Mouse (Mus musculus) megakaryocyte, embryonic 14.5 days (primary cell): ENCODE data around the gene Kmt5c. TPM values are rescaled to one million over a fixed set of nuclear protein-coding genes. Genes with fewer than 3 reads are reported as not detected.
"Not testable (repeated sequence)": the region's sequence is repeated elsewhere in the genome, so short reads cannot be mapped to it uniquely, and the experiment has no call there.

Experiments used
- H3K27me3 ChIP-seq: replicated peaks from 2 replicates; pipeline ENCODE3; 2012; ENCODE audit warnings: inconsistent platforms
- H3K36me3 ChIP-seq: replicated peaks from 2 replicates; pipeline ENCODE3; 2012; ENCODE audit warnings: low read length, inconsistent platforms, mixed read lengths
- H3K4me1 ChIP-seq: 2 replicates; pipeline ENCODE4 v1.6.1; 2012; ENCODE audit warnings: inconsistent platforms
- H3K4me3 ChIP-seq: replicated peaks from 2 replicates; pipeline ENCODE3; 2012; ENCODE audit warnings: moderate library complexity, mild to moderate bottlenecking, inconsistent platforms
- H3K9me3 ChIP-seq: 2 replicates; pipeline ENCODE4 v1.6.1; 2012; ENCODE audit warnings: inconsistent platforms
- FLI1 ChIP-seq: IDR thresholded peaks from 2 replicates; pipeline ENCODE4 v1.6.1; 2012; ENCODE audit warnings: low read length, inconsistent platforms, mixed read lengths
- GATA1 ChIP-seq: IDR thresholded peaks from 3 replicates; pipeline ENCODE4 v1.6.1; 2012; ENCODE audit warnings: mixed read lengths, low read length, inconsistent platforms, borderline replicate concordance
- polyA plus RNA-seq: library from polyadenylated mRNA; stranded (reverse); fragments of >175 nt; gene quantifications from 2 replicates; pipeline ENCODE4 v1.2.3, GENCODE M21; 2012; ENCODE audit warnings: low replicate concordance; ENCODE audit not compliant: insufficient read depth

The Kmt5c gene
- polyA plus RNA-seq, 1 experiment, result 241 TPM

- H3K27me3 ChIP-seq, result no peaks in the 10 kb centered on the region
- H3K4me1 ChIP-seq, result peaks cover 95% of the 10 kb centered on the region
- H3K4me3 ChIP-seq, result peak overlapping the region; percentile 79
Measured at GRCm38 (mm10) chr7:4783667-4784268, 43.9 kb downstream of the Kmt5c start.

GRCm38 (mm10) chr7:4788499-4789435 is 48.9 kb downstream of the Kmt5c start:
- Histone ChIP-seq H3K36me3 (peaks cover 8% of the 10 kb centered on the region), H3K4me1 (peaks cover 72% of the 10 kb centered on the region), H3K9me3 (no peaks in the 10 kb centered on the region), H3K4me3 (peak overlapping the region; percentile 96), H3K27me3 (no peaks in the 10 kb centered on the region)
- TF ChIP-seq FLI1 (no peak), GATA1 (no peak)

More at GRCm38 (mm10) chr7:4783667-4784268, 43.9 kb downstream of the Kmt5c start:
- TF ChIP-seq GATA1, result no peak
- TF ChIP-seq FLI1, result no peak
- peaks cover 3% of the 10 kb centered on the region for H3K36me3 ChIP-seq
- H3K9me3 ChIP-seq, result no peaks in the 10 kb centered on the region

GRCm38 (mm10) chr7:4789436-4789935 is 49.6 kb downstream of the Kmt5c start, which contains the start of gene Tmem238:
Gene Tmem238, minus strand, starts transcription at chr7:4789656.
- Histone ChIP-seq H3K9me3 (no peaks in the 10 kb centered on the region), H3K4me1 (peaks cover 72% of the 10 kb centered on the region), H3K27me3 (no peaks in the 10 kb centered on the region), H3K36me3 (peaks cover 15% of the 10 kb centered on the region), H3K4me3 (peak within 1 kb of the TSS; percentile 96)
- TF ChIP-seq FLI1 (no peak), GATA1 (no peak)

GRCm38 (mm10) chr7:4792278-4793212 is 52.6 kb downstream of the Kmt5c start, which contains the start of gene Rpl28:
Gene Rpl28, plus strand, starts transcription at chr7:4792874.
- TF ChIP-seq GATA1 (no peak), FLI1 (no peak)
- no peaks in the 10 kb centered on the region for H3K27me3 ChIP-seq
- peak within 1 kb of the TSS; percentile 99 for H3K4me3 ChIP-seq
- H3K36me3 ChIP-seq, result peaks cover 40% of the 10 kb centered on the region
- no peaks in the 10 kb centered on the region for H3K9me3 ChIP-seq
- H3K4me1 ChIP-seq, result peaks cover 58% of the 10 kb centered on the region

GRCm38 (mm10) chr7:4793248-4793647 is 53.3 kb downstream of the Kmt5c start:
- H3K4me1 ChIP-seq, result peaks cover 53% of the 10 kb centered on the region
- not testable (repeated sequence) for H3K27me3 ChIP-seq, H3K9me3 ChIP-seq
- peak overlapping the region; percentile 99 for H3K4me3 ChIP-seq
- H3K36me3 ChIP-seq, result peaks cover 44% of the 10 kb centered on the region

GRCm38 (mm10) chr7:4793674-4794073 is 53.8 kb downstream of the Kmt5c start:
- H3K36me3 ChIP-seq, result peaks cover 49% of the 10 kb centered on the region

GRCm38 (mm10) chr7:4794631-4795168 is 54.8 kb downstream of the Kmt5c start:
- Histone ChIP-seq H3K4me3 (peak overlapping the region; percentile 62), H3K9me3 (no peaks in the 10 kb centered on the region), H3K36me3 (peaks cover 57% of the 10 kb centered on the region), H3K4me1 (peaks cover 39% of the 10 kb centered on the region), H3K27me3 (no peaks in the 10 kb centered on the region)
- TF ChIP-seq GATA1 (no peak), FLI1 (no peak)

More at GRCm38 (mm10) chr7:4793674-4794073, 53.8 kb downstream of the Kmt5c start:
- Histone ChIP-seq H3K27me3 (no peaks in the 10 kb centered on the region), H3K9me3 (no peaks in the 10 kb centered on the region), H3K4me1 (peaks cover 49% of the 10 kb centered on the region), H3K4me3 (peak overlapping the region; percentile 99)
- TF ChIP-seq GATA1, result no peak
- TF ChIP-seq FLI1, result no peak

GRCm38 (mm10) chr7:4795767-4796433 is 56.0 kb downstream of the Kmt5c start:
- Histone ChIP-seq H3K4me3 (no peak overlapping the region), H3K27me3 (no peaks in the 10 kb centered on the region), H3K4me1 (peaks cover 33% of the 10 kb centered on the region), H3K36me3 (peaks cover 57% of the 10 kb centered on the region), H3K9me3 (no peaks in the 10 kb centered on the region)
- TF ChIP-seq GATA1, result no peak
- TF ChIP-seq FLI1, result no peak

Other genes with a start within 250 kb of the Kmt5c start
- gene Ppp1r12c, start 238.4 kb upstream of the Kmt5c start, polyA plus RNA-seq, result 267 and 1,249 TPM in 2 replicates
- 38.2 TPM in 1 of 2 replicates, not detected in the other for gene Tnnt1, start 223.7 kb upstream of the Kmt5c start, polyA plus RNA-seq
- 3.9 TPM in 1 of 2 replicates, not detected in the other for gene Tnni3, start 215.9 kb upstream of the Kmt5c start, polyA plus RNA-seq
- gene Dnaaf3, start 207.7 kb upstream of the Kmt5c start, polyA plus RNA-seq, result 1.3 and 5.0 TPM in 2 replicates
- gene Syt5, start 192.6 kb upstream of the Kmt5c start, polyA plus RNA-seq, result 2.6 TPM in 1 of 2 replicates, not detected in the other
- 0.16 TPM in 1 of 2 replicates, not detected in the other for gene Ptprh, start 136.1 kb upstream of the Kmt5c start, polyA plus RNA-seq
- 5.3 and 15.1 TPM in 2 replicates for gene Tmem86b, start 108.7 kb upstream of the Kmt5c start, polyA plus RNA-seq
- 361 and 465 TPM in 2 replicates for gene Ppp6r1, start 81.1 kb upstream of the Kmt5c start, polyA plus RNA-seq
- 71.8 and 116 TPM in 2 replicates for gene Hspbp1, start 55.0 kb upstream of the Kmt5c start, polyA plus RNA-seq
- gene Brsk1, start 49.5 kb upstream of the Kmt5c start, polyA plus RNA-seq, result 0.08 TPM in 1 of 2 replicates, not detected in the other
- gene Tmem150b, start 14.9 kb upstream of the Kmt5c start, polyA plus RNA-seq, result 0.43 TPM in 1 of 2 replicates, not detected in the other
- gene Cox6b2, start 13.0 kb downstream of the Kmt5c start, polyA plus RNA-seq, result 47.7 and 94.6 TPM in 2 replicates
- gene Fam71e2, start 31.2 kb downstream of the Kmt5c start, polyA plus RNA-seq, result not detected in 2 replicates
- 0.26 and 1.9 TPM in 2 replicates for gene Il11, start 42.7 kb downstream of the Kmt5c start, polyA plus RNA-seq
- not detected in 2 replicates for gene Tmem190, start 42.8 kb downstream of the Kmt5c start, polyA plus RNA-seq
- 29.3 and 145 TPM in 2 replicates for gene Tmem238, start 49.5 kb downstream of the Kmt5c start, polyA plus RNA-seq
- gene Rpl28, start 52.8 kb downstream of the Kmt5c start, polyA plus RNA-seq, result 3,598 and 12,997 TPM in 2 replicates
- 217 and 258 TPM in 2 replicates for gene Ube2s, start 72.5 kb downstream of the Kmt5c start, polyA plus RNA-seq
- gene Shisa7, start 104.6 kb downstream of the Kmt5c start, polyA plus RNA-seq, result 0.07 TPM in 1 of 2 replicates, not detected in the other
- gene Isoc2b, start 130.1 kb downstream of the Kmt5c start, polyA plus RNA-seq, result 4.3 and 6.1 TPM in 2 replicates
- gene Isoc2a, start 137.0 kb downstream of the Kmt5c start, polyA plus RNA-seq, result 7.2 and 17.1 TPM in 2 replicates
- not detected in 2 replicates for gene Gm36210, start 166.4 kb downstream of the Kmt5c start, polyA plus RNA-seq
- gene Zfp628, start 175.1 kb downstream of the Kmt5c start, polyA plus RNA-seq, result 33.6 and 53.4 TPM in 2 replicates
- gene Nat14, start 181.9 kb downstream of the Kmt5c start, polyA plus RNA-seq, result 0.51 TPM in 1 of 2 replicates, not detected in the other
- 0.09 and 1.5 TPM in 2 replicates for gene Ssc5d, start 185.7 kb downstream of the Kmt5c start, polyA plus RNA-seq
- 1.3 TPM in 1 of 2 replicates, not detected in the other for gene Sbk2, start 224.3 kb downstream of the Kmt5c start, polyA plus RNA-seq
- 0.06 TPM in 1 of 2 replicates, not detected in the other for gene Sbk3, start 231.1 kb downstream of the Kmt5c start, polyA plus RNA-seq